Mouse (Mus musculus) hindbrain, embryonic 11.5 days (tissue): ENCODE measurements at regions not wholly inside any gene's neighbourhood (a gene's known extent, or its start where the extent isn't known, plus 50 kb on each side); places are given as distances from the start of the nearest gene placed in this dataset.

Experiments
- ATAC-seq: fragments of 200-750 bp; cut with Nextera tagmentation; 2 replicates; pipeline ENCODE4 v1.8.0; 2017; ENCODE audit warnings: mild to moderate bottlenecking, moderate TSS enrichment, moderate library complexity; ENCODE audit not compliant: low FRiP score
- DNase-seq: peaks from one replicate; pipeline ENCODE4 v3.0.0-alpha.2; 2015; ENCODE audit warnings: low spot score
- H3K27ac ChIP-seq: fragments of 300-500 bp; sonication (generic); 2 replicates; pipeline ENCODE4 v1.5.1; 2014; ENCODE audit warnings: mild to moderate bottlenecking, low read depth, low read length
- H3K27me3 ChIP-seq: fragments of 300-500 bp; sonication (generic); 2 replicates; pipeline ENCODE4 v1.6.1; 2014; ENCODE audit warnings: mild to moderate bottlenecking, low read length, moderate library complexity, mixed read lengths; ENCODE audit not compliant: control insufficient read depth, insufficient read depth
- H3K36me3 ChIP-seq: fragments of 300-500 bp; sonication (generic); 2 replicates; pipeline ENCODE4 v1.6.1; 2014; ENCODE audit warnings: mild to moderate bottlenecking, low read length, moderate library complexity, mixed read lengths; ENCODE audit not compliant: control insufficient read depth, insufficient read depth
- H3K4me1 ChIP-seq: fragments of 300-500 bp; sonication (generic); replicated peaks from 2 replicates; pipeline ENCODE4 v1.6.1; 2014; ENCODE audit warnings: low read length, mixed read lengths; ENCODE audit not compliant: control insufficient read depth, insufficient read depth
- H3K4me2 ChIP-seq: fragments of 300-500 bp; sonication (generic); replicated peaks from 2 replicates; pipeline ENCODE4 v1.6.1; 2014; ENCODE audit warnings: mild to moderate bottlenecking, low read depth, low read length
- H3K4me3 ChIP-seq: fragments of 300-500 bp; sonication (generic); 2 replicates; pipeline ENCODE4 v1.5.1; 2014; ENCODE audit warnings: low read depth, low read length
- H3K9ac ChIP-seq: fragments of 300-500 bp; sonication (generic); 2 replicates; pipeline ENCODE4 v1.6.1; 2014; ENCODE audit warnings: low read depth, low read length
- H3K9me3 ChIP-seq: fragments of 300-500 bp; sonication (generic); 2 replicates; pipeline ENCODE4 v1.6.1; 2016; ENCODE audit warnings: low read length; ENCODE audit not compliant: control insufficient read depth
- WGBS: fragments of 180-500 bp; shearing (Covaris S2); extraction: QIAGEN DNeasy Blood & Tissue Kit; methylation state at CpG from one replicate; pipeline ENCODE4 v1.1.7; 2014; 5-methylcytosine and 5-hydroxymethylcytosine counted together

DNA sequence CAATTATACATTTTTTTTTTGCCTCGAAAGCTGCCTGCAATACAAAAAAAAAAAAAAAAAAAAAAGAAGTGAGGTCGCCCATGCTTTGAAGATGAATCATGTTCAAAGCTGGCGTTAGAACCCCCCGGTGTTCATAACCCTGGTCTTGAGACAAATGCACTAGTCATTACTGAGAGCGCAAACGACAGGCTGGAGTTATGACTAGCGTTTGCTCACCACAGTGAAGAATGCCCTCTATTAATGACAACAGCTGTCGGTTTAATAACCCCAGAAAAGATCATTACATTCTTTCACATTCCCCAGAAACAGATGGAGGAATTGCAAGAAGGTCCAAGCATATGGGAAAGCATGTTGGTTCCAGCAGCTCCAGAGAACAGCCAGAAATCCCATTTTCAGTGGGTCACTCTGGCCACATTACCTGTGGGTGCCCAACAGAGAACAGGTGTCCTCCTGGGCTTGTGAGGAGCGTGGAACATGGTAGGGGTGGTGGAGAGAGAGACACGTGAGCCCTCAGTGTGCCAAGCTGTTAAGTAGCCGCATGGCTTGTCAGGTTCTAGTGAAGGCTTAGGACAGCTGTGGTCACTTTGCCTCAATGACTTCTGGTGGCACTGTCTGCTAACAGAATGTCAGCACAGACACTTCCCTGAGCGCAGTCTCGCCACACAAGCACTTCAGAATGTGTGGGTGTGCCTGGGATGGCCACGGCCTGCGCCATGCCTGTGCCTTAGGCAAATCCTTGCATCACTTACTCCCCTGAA, 60.4 kb downstream of the Aipl1 start:
- Histone ChIP-seq H3K27ac (no peak overlapping the region), H3K4me3 (no peak overlapping the region), H3K27me3 (no peaks in the 10 kb centered on the region), H3K9ac (no peak overlapping the region), H3K4me1 (no peaks in the 10 kb centered on the region), H3K9me3 (no peaks in the 10 kb centered on the region), H3K36me3 (no peaks in the 10 kb centered on the region), H3K4me2 (no peak overlapping the region)
- DNase-seq (no peak), ATAC-seq (no peak)
- 85% methylated on average over 15 of the region's 15 CpGs for WGBS

DNA sequence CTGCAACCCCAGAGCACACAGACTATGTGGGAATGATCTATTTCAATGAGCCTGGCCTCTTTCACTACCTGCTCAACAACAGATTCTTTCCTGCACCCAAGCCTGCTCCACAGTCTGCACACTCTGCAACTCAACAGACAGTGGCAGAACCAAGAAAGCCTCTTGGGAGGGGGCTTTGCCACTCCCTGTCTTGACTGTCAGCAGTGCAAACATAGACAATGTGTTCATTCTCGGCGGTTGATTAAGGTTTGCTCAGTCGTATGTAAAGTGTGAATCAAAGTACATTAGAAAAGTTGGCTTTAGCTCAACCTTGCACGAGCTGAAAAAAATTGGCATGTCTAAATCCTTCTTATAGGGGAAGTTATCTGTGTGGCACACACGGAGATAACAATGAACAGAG, 66.0 kb downstream of the Aipl1 start:
- no peak for ATAC-seq
- Histone ChIP-seq H3K27me3 (no peaks in the 10 kb centered on the region), H3K9ac (no peak overlapping the region), H3K4me2 (no peak overlapping the region), H3K4me3 (no peak overlapping the region), H3K36me3 (no peaks in the 10 kb centered on the region), H3K4me1 (no peaks in the 10 kb centered on the region), H3K27ac (no peak overlapping the region), H3K9me3 (no peaks in the 10 kb centered on the region)
- 85% methylated on average over 5 of the region's 5 CpGs for WGBS
- no peak for DNase-seq

DNA sequence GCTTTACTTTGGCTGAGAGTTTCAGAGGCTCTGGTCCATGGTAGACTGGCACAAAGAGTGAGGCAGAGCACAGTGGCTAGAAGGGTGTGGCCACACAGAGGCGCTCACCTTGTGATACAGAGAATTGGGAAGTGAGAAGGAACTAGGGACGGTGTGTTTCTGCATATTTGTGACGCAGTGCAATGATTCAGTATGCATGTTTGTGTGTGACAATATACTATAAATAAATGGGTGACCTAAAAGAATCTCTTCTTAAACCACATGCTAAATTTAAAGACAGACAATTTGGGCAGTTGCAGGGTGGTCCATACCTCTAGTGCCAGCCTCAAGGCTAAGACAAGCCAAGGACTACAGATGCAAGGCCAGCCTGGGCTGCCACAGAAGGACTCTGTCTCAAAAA, 75.0 kb downstream of the Aipl1 start:
- H3K36me3 ChIP-seq = no peaks in the 10 kb centered on the region
- H3K4me1 ChIP-seq = no peaks in the 10 kb centered on the region
- no peak overlapping the region for H3K4me3 ChIP-seq
- ATAC-seq (no peak), DNase-seq (no peak)
- H3K9ac ChIP-seq = no peak overlapping the region
- no peaks in the 10 kb centered on the region for H3K27me3 ChIP-seq
- no peak overlapping the region for H3K4me2 ChIP-seq
- no peak overlapping the region for H3K27ac ChIP-seq
- no peaks in the 10 kb centered on the region for H3K9me3 ChIP-seq
- 92% methylated on average over 3 of the region's 3 CpGs for WGBS

DNA sequence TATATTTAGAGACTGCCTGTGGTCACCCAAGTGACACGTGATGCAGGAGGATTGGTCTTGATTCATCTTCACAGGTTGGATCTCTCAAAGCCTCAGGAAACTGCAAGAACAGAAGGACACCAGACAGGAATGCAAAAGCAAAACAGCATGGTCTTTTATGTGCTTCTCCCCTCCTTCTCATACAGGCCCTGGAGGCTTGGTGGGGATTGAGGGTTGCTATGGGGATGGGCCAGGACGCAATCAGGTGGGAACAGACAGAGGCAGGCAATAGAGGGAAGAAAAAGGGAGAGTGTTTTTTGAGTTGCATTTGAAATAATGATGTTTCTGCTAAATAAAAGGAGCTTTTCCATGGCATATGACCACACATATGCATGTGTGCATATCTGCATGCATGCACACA, 84.8 kb downstream of the Aipl1 start:
- Histone ChIP-seq H3K36me3 (no peaks in the 10 kb centered on the region), H3K4me3 (no peak overlapping the region), H3K9ac (no peak overlapping the region), H3K4me1 (no peaks in the 10 kb centered on the region), H3K9me3 (no peaks in the 10 kb centered on the region), H3K27me3 (no peaks in the 10 kb centered on the region), H3K27ac (no peak overlapping the region), H3K4me2 (no peak overlapping the region)
- 75% methylated on average over 2 of the region's 2 CpGs for WGBS
- ATAC-seq (no peak), DNase-seq (no peak)

- Histone ChIP-seq H3K4me2 (no peak overlapping the region), H3K4me3 (no peak overlapping the region), H3K9me3 (no peaks in the 10 kb centered on the region), H3K9ac (no peak overlapping the region), H3K36me3 (no peaks in the 10 kb centered on the region), H3K27ac (no peak overlapping the region), H3K27me3 (no peaks in the 10 kb centered on the region), H3K4me1 (no peaks in the 10 kb centered on the region)
- 84% methylated on average over 5 of the region's 5 CpGs for WGBS
- ATAC-seq = no peak
- no peak for DNase-seq
These were observed 90.1 kb downstream of the Aipl1 start for GRCm38 (mm10) chr11:71947161-71947560.

GRCm38 (mm10) chr11:71945098-71945413, 92.3 kb downstream of the Aipl1 start:
- Histone ChIP-seq H3K9me3 (no peaks in the 10 kb centered on the region), H3K4me2 (no peak overlapping the region), H3K4me3 (no peak overlapping the region), H3K9ac (no peak overlapping the region), H3K27me3 (no peaks in the 10 kb centered on the region), H3K4me1 (no peaks in the 10 kb centered on the region), H3K36me3 (no peaks in the 10 kb centered on the region), H3K27ac (no peak overlapping the region)
- DNase-seq (no peak), ATAC-seq (no peak)

DNA sequence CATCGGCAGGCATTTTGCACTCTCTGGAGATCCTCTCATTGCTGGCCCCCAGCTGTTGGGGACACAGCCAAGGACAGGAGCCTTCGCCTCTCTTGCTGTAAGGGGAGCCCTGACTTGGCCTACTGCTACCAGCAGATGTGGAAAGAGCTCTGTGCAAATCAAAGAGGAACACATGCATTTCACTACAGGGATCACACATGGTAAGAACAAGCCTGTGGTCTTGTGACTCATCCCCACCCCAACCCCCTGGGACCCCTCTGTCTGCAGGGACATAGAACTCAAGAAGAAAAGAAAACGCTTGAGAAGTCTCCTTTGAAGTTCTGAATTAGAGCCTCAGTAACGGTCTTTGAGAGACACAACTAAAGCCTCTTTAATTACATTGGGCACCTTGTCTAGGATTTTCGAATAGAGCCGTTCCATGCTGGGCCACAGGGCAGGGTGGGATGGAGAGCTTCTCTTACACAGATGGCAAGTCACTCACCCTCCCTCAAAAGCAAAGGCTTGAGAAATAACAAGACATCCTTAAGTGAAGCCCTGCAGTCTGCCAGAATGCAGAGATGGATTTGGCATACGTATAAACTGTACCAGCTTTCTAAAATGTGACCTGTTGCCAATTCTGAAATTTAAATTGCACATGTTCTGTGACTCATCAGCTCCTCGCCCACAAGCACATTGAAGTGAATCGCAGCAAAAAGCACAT, 92.8 kb downstream of the Aipl1 start:
- H3K9me3 ChIP-seq = no peaks in the 10 kb centered on the region
- H3K4me3 ChIP-seq = no peak overlapping the region

GRCm38 (mm10) chr11:71943512-71943911, 93.8 kb downstream of the Aipl1 start:
- Histone ChIP-seq H3K36me3 (no peaks in the 10 kb centered on the region), H3K27me3 (no peaks in the 10 kb centered on the region), H3K9me3 (no peaks in the 10 kb centered on the region), H3K4me1 (no peaks in the 10 kb centered on the region), H3K4me2 (no peak overlapping the region), H3K27ac (no peak overlapping the region), H3K4me3 (no peak overlapping the region), H3K9ac (no peak overlapping the region)
- ATAC-seq = no peak
- no peak for DNase-seq
- 57% methylated on average over 3 of the region's 3 CpGs for WGBS

More for the DNA sequence above, 92.8 kb downstream of the Aipl1 start:
- Histone ChIP-seq H3K9ac (no peak overlapping the region), H3K4me2 (no peak overlapping the region), H3K36me3 (no peaks in the 10 kb centered on the region), H3K4me1 (no peaks in the 10 kb centered on the region), H3K27me3 (no peaks in the 10 kb centered on the region), H3K27ac (no peak overlapping the region)
- DNase-seq (no peak), ATAC-seq (no peak)
- 63% methylated on average over 9 of the region's 9 CpGs for WGBS

DNA sequence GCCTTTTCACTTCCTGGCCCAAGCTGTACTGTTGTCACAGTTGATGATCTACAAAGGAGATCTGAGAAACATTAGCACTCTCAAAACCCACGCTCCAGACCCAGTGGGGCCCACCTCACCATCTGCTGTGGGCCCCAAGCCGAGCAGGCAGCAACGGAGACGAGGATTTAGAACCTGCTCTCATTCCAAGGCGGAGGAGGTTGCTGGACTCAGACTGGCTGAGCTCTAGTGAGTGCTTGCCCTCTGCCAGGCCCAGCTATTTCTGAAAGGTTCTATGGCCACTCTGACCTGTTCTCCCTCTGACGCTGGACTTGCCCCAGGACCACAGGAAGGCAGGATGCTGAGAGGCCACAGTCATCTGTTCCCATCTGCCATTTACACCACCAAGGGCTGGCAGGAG, 98.2 kb downstream of the Aipl1 start:
- no peak overlapping the region for H3K9ac ChIP-seq
- no peaks in the 10 kb centered on the region for H3K9me3 ChIP-seq
- no peak for DNase-seq
- WGBS = 72% methylated on average over 6 of the region's 6 CpGs
- H3K4me1 ChIP-seq = no peaks in the 10 kb centered on the region
- no peaks in the 10 kb centered on the region for H3K36me3 ChIP-seq
- H3K27me3 ChIP-seq = no peaks in the 10 kb centered on the region
- no peak for ATAC-seq
- no peak overlapping the region for H3K4me2 ChIP-seq
- no peak overlapping the region for H3K27ac ChIP-seq
- H3K4me3 ChIP-seq = no peak overlapping the region
